Mouse (Mus musculus) C2C12 (cell line): Measurements from ENCODE around the gene Def8. TPM values are rescaled to one million over a fixed set of nuclear protein-coding genes. Genes with fewer than 3 reads are reported as not detected.

Source experiments
- H3K27me3 ChIP-seq: one replicate; pipeline ENCODE4 v1.6.1; 2011; ENCODE audit not compliant: control insufficient read depth, insufficient read depth, insufficient read length
- H3K36me3 ChIP-seq: one replicate; pipeline ENCODE4 v1.6.1; 2011; ENCODE audit not compliant: control insufficient read depth, insufficient read depth
- H3K4me3 ChIP-seq: one replicate; pipeline ENCODE4 v1.5.1; 2011; ENCODE audit warnings: mild to moderate bottlenecking, control low read depth; ENCODE audit not compliant: poor library complexity, insufficient read depth, severe bottlenecking
- H3K79me2 ChIP-seq: one replicate; pipeline ENCODE4 v1.6.1; 2011; ENCODE audit not compliant: control insufficient read depth, insufficient read depth
- H3K79me3 ChIP-seq: one replicate; pipeline ENCODE4 v1.6.1; 2011; ENCODE audit warnings: low read depth, control low read depth
- H3ac ChIP-seq: one replicate; pipeline ENCODE3; 2011; ENCODE audit warnings: low read depth; ENCODE audit not compliant: control insufficient read depth, insufficient read length
- CEBPB ChIP-seq: IDR thresholded peaks from one replicate; pipeline ENCODE4 v1.6.1; 2011; ENCODE audit warnings: low read depth, mild to moderate bottlenecking, control low read depth, moderate library complexity
- CTCF ChIP-seq: IDR thresholded peaks from one replicate; pipeline ENCODE4 v1.5.1; 2011; ENCODE audit not compliant: control insufficient read depth, insufficient read depth, insufficient read length
- FOSL1 ChIP-seq: IDR thresholded peaks from one replicate; pipeline ENCODE4 v1.8.0; 2011; ENCODE audit warnings: mild to moderate bottlenecking, low read length; ENCODE audit not compliant: poor library complexity, insufficient read depth, severe bottlenecking
- MAX ChIP-seq: IDR thresholded peaks from one replicate; pipeline ENCODE4 v1.6.1; 2011; ENCODE audit warnings: mild to moderate bottlenecking, control low read depth
- MYOD1 ChIP-seq: IDR thresholded peaks from one replicate; pipeline ENCODE4 v1.6.1; 2011; ENCODE audit warnings: low read depth; ENCODE audit not compliant: control insufficient read depth, insufficient read length
- MYOG ChIP-seq: IDR thresholded peaks from one replicate; pipeline ENCODE4 v1.6.1; 2011; ENCODE audit not compliant: control insufficient read depth, insufficient read length; ENCODE audit errors: extremely low read depth
- USF1 ChIP-seq: IDR thresholded peaks from one replicate; pipeline ENCODE4 v1.6.1; 2011; ENCODE audit warnings: low read depth, mild to moderate bottlenecking, control low read depth, moderate library complexity
- polyA plus RNA-seq: library from polyadenylated mRNA; unstranded; fragments of >200 nt; fragmentation: generic; extraction: Trizol; gene quantifications from one replicate; pipeline ENCODE4 v1.2.1, GENCODE M21; 2012; ENCODE audit warnings: missing spikeins

Gene Def8
- polyA plus RNA-seq, 1 experiment, result 23.9 TPM

DNA sequence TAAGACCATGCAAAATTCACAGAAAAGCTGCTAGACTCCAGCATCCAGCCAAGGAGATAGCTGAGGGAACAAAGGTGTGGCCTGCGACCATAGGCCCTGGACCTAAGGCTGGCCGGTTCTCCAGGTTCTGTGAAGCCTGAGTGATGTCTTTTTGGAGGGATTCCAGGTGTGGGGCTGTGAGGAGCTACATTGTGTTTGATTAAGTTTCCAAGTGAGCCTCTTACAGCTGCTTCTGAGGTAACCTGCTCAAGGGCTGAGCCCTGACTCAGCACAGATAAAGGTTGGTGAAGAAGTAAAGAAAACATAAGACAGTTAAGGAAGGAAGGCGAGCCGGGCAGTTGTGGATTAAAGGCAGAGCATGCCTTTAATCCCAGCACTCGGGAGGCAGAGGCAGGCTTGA is 78.9 kb downstream of the Def8 start:
- Histone ChIP-seq H3K27me3 (no peaks in the 10 kb centered on the region), H3ac (no peak overlapping the region), H3K4me3 (no peak overlapping the region), H3K79me3 (no peaks in the 10 kb centered on the region), H3K79me2 (no peaks in the 10 kb centered on the region), H3K36me3 (peaks cover 63% of the 10 kb centered on the region)
- TF ChIP-seq MYOG (no peak), FOSL1 (no peak), USF1 (no peak), MYOD1 (no peak), MAX (no peak), CEBPB (no peak), CTCF (no peak)

DNA sequence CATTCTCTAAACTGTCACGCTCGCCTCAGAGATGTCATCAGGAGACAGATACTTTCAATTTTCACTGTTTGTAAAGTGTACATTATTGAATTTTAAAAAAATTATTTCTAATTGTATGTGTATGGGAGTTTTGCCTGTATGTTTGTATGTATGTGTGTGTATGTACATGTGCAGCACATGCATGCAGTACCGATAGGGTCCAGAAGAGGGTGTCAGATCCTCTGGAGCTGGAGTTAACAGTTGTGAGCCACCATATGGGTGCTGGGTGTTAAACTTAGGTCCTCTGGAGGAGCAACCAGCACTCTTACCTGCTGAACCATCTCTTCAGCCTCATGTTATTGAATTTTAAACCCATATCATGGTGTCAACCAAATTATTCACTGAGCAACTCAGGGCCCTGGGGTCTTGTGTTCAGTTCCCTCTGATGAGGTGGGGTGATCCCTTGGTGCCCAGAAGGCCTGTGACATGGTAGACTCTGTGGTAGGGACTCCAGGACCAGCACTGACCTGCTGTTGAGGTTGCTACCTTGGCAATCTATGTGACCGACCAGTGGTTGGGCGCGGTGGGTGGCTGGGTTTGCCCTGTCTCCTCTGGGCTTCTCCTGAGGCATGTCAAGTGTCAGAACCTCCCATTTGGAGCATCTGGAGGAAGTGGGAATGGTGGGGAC is 80.6 kb downstream of the Def8 start:
- peaks cover 50% of the 10 kb centered on the region for H3K36me3 ChIP-seq
- H3K79me2 ChIP-seq, result no peaks in the 10 kb centered on the region
- H3K79me3 ChIP-seq, result no peaks in the 10 kb centered on the region
- no peaks in the 10 kb centered on the region for H3K27me3 ChIP-seq
- no peak overlapping the region for H3K4me3 ChIP-seq
- no peak for TF ChIP-seq MYOD1
- TF ChIP-seq MYOG, result no peak
- no peak for TF ChIP-seq CTCF
- TF ChIP-seq CEBPB, result no peak
- TF ChIP-seq MAX, result no peak
- TF ChIP-seq USF1, result no peak
- TF ChIP-seq FOSL1, result no peak
- H3ac ChIP-seq, result no peak overlapping the region

DNA sequence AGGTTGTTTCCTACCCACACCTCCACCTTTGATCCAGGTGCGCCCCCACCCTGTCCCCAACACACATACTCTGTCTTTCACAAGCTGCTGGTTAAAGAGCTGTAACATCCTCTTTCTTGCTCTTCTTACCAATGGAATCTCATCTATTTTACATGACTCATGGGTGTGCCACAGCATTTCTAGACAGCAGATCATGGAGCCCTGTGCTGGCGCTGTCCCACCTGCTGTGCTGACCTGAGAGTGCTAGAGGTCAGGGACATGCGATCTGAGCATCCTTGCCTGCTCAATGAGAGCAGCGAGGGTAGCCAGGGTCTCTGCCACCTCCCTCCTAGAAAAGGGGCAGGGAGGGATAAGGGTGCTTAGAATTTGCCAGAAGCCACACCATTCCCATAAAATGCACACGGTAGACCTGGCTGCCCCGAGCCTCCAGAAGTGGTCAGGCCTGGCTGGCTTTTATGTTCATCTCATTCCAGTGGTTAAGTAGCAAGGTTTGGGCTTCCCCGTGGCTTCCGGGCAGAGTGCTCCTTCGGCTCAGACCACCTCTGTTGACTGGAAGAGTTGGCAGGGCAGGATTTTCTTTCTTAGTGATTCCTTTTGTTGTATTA is 81.4 kb downstream of the Def8 start:
- no peaks in the 10 kb centered on the region for H3K27me3 ChIP-seq
- no peak overlapping the region for H3K4me3 ChIP-seq
- peaks cover 42% of the 10 kb centered on the region for H3K36me3 ChIP-seq
- no peak overlapping the region for H3ac ChIP-seq
- TF ChIP-seq FOSL1 (no peak), MYOD1 (peak; percentile 24), CEBPB (no peak)
- no peaks in the 10 kb centered on the region for H3K79me2 ChIP-seq
- no peaks in the 10 kb centered on the region for H3K79me3 ChIP-seq

DNA sequence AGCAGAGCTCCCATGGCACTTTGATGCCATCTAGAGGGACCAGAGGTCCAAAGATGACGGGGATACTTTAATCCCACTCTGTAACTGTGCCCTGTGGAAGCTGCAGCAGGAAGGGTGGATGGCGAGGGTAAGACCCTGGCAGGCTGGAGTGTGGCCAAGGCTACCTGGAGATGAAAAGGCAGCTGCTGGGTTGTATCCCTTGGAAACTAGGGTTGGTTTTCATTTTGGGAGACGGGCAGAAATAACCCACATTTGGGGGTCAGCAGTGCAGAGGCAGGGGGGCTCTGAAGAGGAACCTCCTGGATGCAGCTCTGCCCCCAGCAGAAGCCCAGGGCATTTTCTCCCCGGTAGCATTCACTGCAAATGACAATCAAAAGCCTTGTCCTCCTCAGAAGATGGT is 81.9 kb downstream of the Def8 start:
- Histone ChIP-seq H3K36me3 (peaks cover 41% of the 10 kb centered on the region), H3ac (no peak overlapping the region), H3K27me3 (no peaks in the 10 kb centered on the region), H3K79me3 (no peaks in the 10 kb centered on the region), H3K4me3 (no peak overlapping the region), H3K79me2 (no peaks in the 10 kb centered on the region)
- TF ChIP-seq CEBPB (no peak), MYOG (no peak), MYOD1 (no peak), USF1 (no peak), FOSL1 (no peak), CTCF (no peak), MAX (no peak)

DNA sequence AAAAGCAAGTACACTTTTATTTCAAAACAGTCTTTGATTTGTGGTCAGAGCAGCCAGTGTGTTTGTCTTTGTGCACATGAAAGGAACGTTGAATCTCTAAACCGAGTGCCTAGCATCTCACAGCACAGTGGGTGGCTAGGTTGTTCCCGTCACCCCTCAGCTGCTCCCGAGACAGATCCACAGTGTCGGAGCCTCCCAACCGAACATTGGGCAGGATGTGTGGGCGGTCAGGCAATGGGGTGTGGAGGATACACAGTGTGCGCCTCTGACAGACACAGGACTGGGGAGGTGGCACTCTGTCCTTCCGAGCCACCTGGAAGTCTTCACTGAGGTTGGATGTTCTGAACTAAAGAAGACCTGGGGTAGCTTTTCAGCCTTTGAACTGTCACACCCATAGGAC is 82.4 kb downstream of the Def8 start:
- H3K79me2 ChIP-seq, result no peaks in the 10 kb centered on the region
- H3K27me3 ChIP-seq, result no peaks in the 10 kb centered on the region
- TF ChIP-seq FOSL1 (no peak), MYOG (no peak), MAX (no peak), MYOD1 (no peak), CEBPB (no peak)
- H3ac ChIP-seq, result no peak overlapping the region
- H3K36me3 ChIP-seq, result peaks cover 40% of the 10 kb centered on the region
- H3K4me3 ChIP-seq, result no peak overlapping the region
- H3K79me3 ChIP-seq, result no peaks in the 10 kb centered on the region

DNA sequence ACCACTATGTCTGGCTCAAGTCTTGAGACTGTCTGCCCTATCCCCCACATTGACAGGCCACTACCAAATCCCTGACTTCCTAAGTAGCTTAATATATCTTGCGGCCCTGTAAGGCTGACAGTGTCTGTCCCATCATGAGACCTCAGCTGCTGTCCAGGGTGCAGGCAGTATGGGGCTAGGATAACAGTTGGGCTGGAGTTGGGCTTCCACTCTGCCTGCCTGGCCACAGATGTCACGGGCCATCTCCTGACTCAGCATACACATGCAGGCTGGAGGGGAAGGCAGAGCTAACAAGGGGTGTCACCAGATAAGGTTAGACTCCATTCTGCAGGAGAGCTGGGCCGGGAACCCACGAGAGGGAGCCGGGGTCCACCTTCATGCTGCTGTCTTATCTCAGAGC is 83.8 kb downstream of the Def8 start:
- Histone ChIP-seq H3ac (no peak overlapping the region), H3K36me3 (peaks cover 26% of the 10 kb centered on the region), H3K4me3 (no peak overlapping the region), H3K79me2 (no peaks in the 10 kb centered on the region), H3K27me3 (no peaks in the 10 kb centered on the region), H3K79me3 (no peaks in the 10 kb centered on the region)
- TF ChIP-seq MYOG, result no peak
- no peak for TF ChIP-seq MYOD1
- no peak for TF ChIP-seq FOSL1
- TF ChIP-seq CEBPB, result no peak
- no peak for TF ChIP-seq CTCF
